Mouse (Mus musculus): Measurements from ENCODE around the gene Ipo13. TPM values are rescaled to one million over a fixed set of nuclear protein-coding genes. Genes with fewer than 3 reads are reported as not detected.

Gene Ipo13
- polyA plus RNA-seq, 1 experiment from 2014 or later = 40.3 TPM

GRCm38 (mm10) chr4:117891738-117892161, 23.0 kb downstream of the Ipo13 start, which contains the start of gene Dph2:
Dph2 (minus strand) TSS chr4:117892032.
- no peaks in the 10 kb centered on the region for H3K9me3 ChIP-seq
- peak within 1 kb of the TSS; percentile 85 for H3K4me2 ChIP-seq
- H3K27ac ChIP-seq = no peak within 1 kb of the TSS
- peak within 1 kb of the TSS; percentile 62 for H3K9ac ChIP-seq (replicated peaks)
- peaks cover 45% of the 10 kb centered on the region for H3K36me3 ChIP-seq
- H3K4me3 ChIP-seq (replicated peaks) = peak within 1 kb of the TSS; percentile 77
- peak; percentile 78 for ATAC-seq (ENCODE audit: insufficient number of reproducible peaks, insufficient read depth, low FRiP score, low TSS enrichment, low read depth)
- H3K27me3 ChIP-seq = no peaks in the 10 kb centered on the region
- H3K4me1 ChIP-seq (replicated peaks) = peaks cover 14% of the 10 kb centered on the region
- under 1% methylated on average over 21 of the region's 21 CpGs for WGBS

- H3K27me3 ChIP-seq = no peaks in the 10 kb centered on the region
- H3K4me1 ChIP-seq (replicated peaks) = peaks cover 24% of the 10 kb centered on the region
- peak overlapping the region; percentile 85 for H3K4me2 ChIP-seq
- 86% methylated on average over 8 of the region's 8 CpGs for WGBS
- H3K9me3 ChIP-seq = no peaks in the 10 kb centered on the region
- H3K36me3 ChIP-seq = peaks cover 35% of the 10 kb centered on the region
- H3K4me3 ChIP-seq (replicated peaks) = peak overlapping the region; percentile 77
- no peak overlapping the region for H3K27ac ChIP-seq
- 0 out of 2 replicates have a peak overlapping the region, but pooled peaks have one; percentile 62 for H3K9ac ChIP-seq (replicated peaks)
- ATAC-seq (ENCODE audit: insufficient number of reproducible peaks, insufficient read depth, low FRiP score, low TSS enrichment, low read depth) = no peak
Observed at GRCm38 (mm10) chr4:117890750-117891149, 24.0 kb downstream of the Ipo13 start.

- Histone ChIP-seq H3K4me3 (replicated peaks) (no peak overlapping the region), H3K36me3 (peaks cover 35% of the 10 kb centered on the region), H3K4me1 (replicated peaks) (peaks cover 24% of the 10 kb centered on the region), H3K27ac (no peak overlapping the region), H3K9ac (replicated peaks) (no peak overlapping the region), H3K9me3 (no peaks in the 10 kb centered on the region), H3K4me2 (no peak overlapping the region), H3K27me3 (no peaks in the 10 kb centered on the region)
- WGBS = 88% methylated on average over 14 of the region's 14 CpGs
- no peak for ATAC-seq (ENCODE audit: insufficient number of reproducible peaks, insufficient read depth, low FRiP score, low TSS enrichment, low read depth)
Observed at GRCm38 (mm10) chr4:117890031-117890430, 24.8 kb downstream of the Ipo13 start.

GRCm38 (mm10) chr4:117889471-117889870, 25.3 kb downstream of the Ipo13 start:
- no peaks in the 10 kb centered on the region for H3K9me3 ChIP-seq
- H3K4me2 ChIP-seq = no peak overlapping the region
- no peak overlapping the region for H3K4me3 ChIP-seq (replicated peaks)
- 91% methylated on average over 15 of the region's 15 CpGs for WGBS
- no peak overlapping the region for H3K27ac ChIP-seq
- no peak overlapping the region for H3K9ac ChIP-seq (replicated peaks)
- peaks cover 35% of the 10 kb centered on the region for H3K36me3 ChIP-seq
- ATAC-seq (ENCODE audit: insufficient number of reproducible peaks, insufficient read depth, low FRiP score, low TSS enrichment, low read depth) = no peak
- no peaks in the 10 kb centered on the region for H3K27me3 ChIP-seq
- H3K4me1 ChIP-seq (replicated peaks) = peaks cover 24% of the 10 kb centered on the region

GRCm38 (mm10) chr4:117887920-117888319, 26.9 kb downstream of the Ipo13 start:
- no peaks in the 10 kb centered on the region for H3K27me3 ChIP-seq
- 72% methylated on average over 2 of the region's 2 CpGs for WGBS
- no peak overlapping the region for H3K27ac ChIP-seq
- peaks cover 32% of the 10 kb centered on the region for H3K36me3 ChIP-seq
- H3K4me3 ChIP-seq (replicated peaks) = no peak overlapping the region; the same call in 1 of the 2 replicates
- H3K4me2 ChIP-seq = peak overlapping the region; percentile 90
- ATAC-seq (ENCODE audit: insufficient number of reproducible peaks, insufficient read depth, low FRiP score, low TSS enrichment, low read depth) = no peak
- no peak overlapping the region for H3K9ac ChIP-seq (replicated peaks)
- H3K9me3 ChIP-seq = no peaks in the 10 kb centered on the region
- H3K4me1 ChIP-seq (replicated peaks) = peaks cover 33% of the 10 kb centered on the region

- WGBS = 0% methylated on average over 37 of the region's 37 CpGs
- H3K36me3 ChIP-seq = peaks cover 32% of the 10 kb centered on the region
- H3K9ac ChIP-seq (replicated peaks) = peak within 1 kb of the TSS; percentile 76
- H3K4me3 ChIP-seq (replicated peaks) = peak within 1 kb of the TSS; percentile 90
- no peaks in the 10 kb centered on the region for H3K27me3 ChIP-seq
- no peaks in the 10 kb centered on the region for H3K9me3 ChIP-seq
- 0 out of 2 replicates have a peak within 1 kb of the TSS, but pooled peaks have one; percentile 53 for H3K27ac ChIP-seq
- ATAC-seq (ENCODE audit: insufficient number of reproducible peaks, insufficient read depth, low FRiP score, low TSS enrichment, low read depth) = peak; percentile 82
- peak within 1 kb of the TSS; percentile 90 for H3K4me2 ChIP-seq
- H3K4me1 ChIP-seq (replicated peaks) = peaks cover 37% of the 10 kb centered on the region
Observed at GRCm38 (mm10) chr4:117887133-117887532, 27.7 kb downstream of the Ipo13 start, which contains the start of gene Atp6v0b. Atp6v0b (minus strand) TSS chr4:117887333.

- Histone ChIP-seq H3K9ac (replicated peaks) (peak overlapping the region; percentile 76), H3K9me3 (no peaks in the 10 kb centered on the region), H3K36me3 (peaks cover 33% of the 10 kb centered on the region), H3K27ac (0 out of 2 replicates have a peak overlapping the region, but pooled peaks have one; percentile 53), H3K4me2 (peak overlapping the region; percentile 90), H3K4me3 (replicated peaks) (peak overlapping the region; percentile 90), H3K4me1 (replicated peaks) (peaks cover 40% of the 10 kb centered on the region), H3K27me3 (no peaks in the 10 kb centered on the region)
- no peak for ATAC-seq (ENCODE audit: insufficient number of reproducible peaks, insufficient read depth, low FRiP score, low TSS enrichment, low read depth)
- 3% methylated on average over 24 of the region's 24 CpGs for WGBS
Observed at GRCm38 (mm10) chr4:117886644-117887043, 28.2 kb downstream of the Ipo13 start.

GRCm38 (mm10) chr4:117885994-117886393, 28.8 kb downstream of the Ipo13 start:
- peak overlapping the region; percentile 90 for H3K4me2 ChIP-seq
- H3K27ac ChIP-seq = no peak overlapping the region
- no peaks in the 10 kb centered on the region for H3K27me3 ChIP-seq
- H3K9ac ChIP-seq (replicated peaks) = no peak overlapping the region; the same call in 1 of the 2 replicates
- peak overlapping the region; percentile 90 for H3K4me3 ChIP-seq (replicated peaks)
- no peak for ATAC-seq (ENCODE audit: insufficient number of reproducible peaks, insufficient read depth, low FRiP score, low TSS enrichment, low read depth)
- no peaks in the 10 kb centered on the region for H3K9me3 ChIP-seq
- H3K36me3 ChIP-seq = peaks cover 40% of the 10 kb centered on the region
- WGBS = 84% methylated on average over 9 of the region's 9 CpGs
- H3K4me1 ChIP-seq (replicated peaks) = peaks cover 39% of the 10 kb centered on the region

- H3K4me3 ChIP-seq (replicated peaks) = no peak overlapping the region
- H3K36me3 ChIP-seq = peaks cover 47% of the 10 kb centered on the region
- 93% methylated on average over 10 of the region's 10 CpGs for whole genome bisulfite sequencing
- no peak overlapping the region for H3K9ac ChIP-seq (replicated peaks)
- H3K9me3 ChIP-seq = no peaks in the 10 kb centered on the region
- no peaks in the 10 kb centered on the region for H3K27me3 ChIP-seq
- H3K27ac ChIP-seq = no peak overlapping the region
- H3K4me2 ChIP-seq = no peak overlapping the region
- no peak for ATAC-seq (ENCODE audit: insufficient number of reproducible peaks, insufficient read depth, low FRiP score, low TSS enrichment, low read depth)
- H3K4me1 ChIP-seq (replicated peaks) = peaks cover 35% of the 10 kb centered on the region
Observed at GRCm38 (mm10) chr4:117885093-117885492, 29.7 kb downstream of the Ipo13 start.

- Histone ChIP-seq H3K4me3 (replicated peaks) (peak overlapping the region; percentile 84), H3K4me1 (replicated peaks) (peaks cover 35% of the 10 kb centered on the region), H3K36me3 (peaks cover 47% of the 10 kb centered on the region)
Observed at GRCm38 (mm10) chr4:117884146-117884545, 30.7 kb downstream of the Ipo13 start.

GRCm38 (mm10) chr4:117882701-117883691, 31.8 kb downstream of the Ipo13 start, which contains the start of gene B4galt2:
B4galt2 (minus strand) TSS chr4:117883487.
- ATAC-seq (ENCODE audit: insufficient number of reproducible peaks, insufficient read depth, low FRiP score, low TSS enrichment, low read depth) = peak; percentile 53
- WGBS = 1% methylated on average over 80 of the region's 103 CpGs
- H3K4me3 ChIP-seq (replicated peaks) = peak within 1 kb of the TSS; percentile 84
- H3K4me2 ChIP-seq = peak within 1 kb of the TSS; percentile 86
- no peaks in the 10 kb centered on the region for H3K27me3 ChIP-seq
- H3K27ac ChIP-seq = peak within 1 kb of the TSS; percentile 83
- H3K9ac ChIP-seq (replicated peaks) = peak within 1 kb of the TSS; percentile 95
- no peaks in the 10 kb centered on the region for H3K9me3 ChIP-seq
- peaks cover 51% of the 10 kb centered on the region for H3K36me3 ChIP-seq
- peaks cover 35% of the 10 kb centered on the region for H3K4me1 ChIP-seq (replicated peaks)

More at GRCm38 (mm10) chr4:117884146-117884545, 30.7 kb downstream of the Ipo13 start:
- H3K4me2 ChIP-seq = peak overlapping the region; percentile 86
- no peak for ATAC-seq (ENCODE audit: insufficient number of reproducible peaks, insufficient read depth, low FRiP score, low TSS enrichment, low read depth)
- H3K27me3 ChIP-seq = no peaks in the 10 kb centered on the region
- 92% methylated on average over 1 of the region's 1 CpGs for WGBS
- H3K27ac ChIP-seq = no peak overlapping the region
- H3K9me3 ChIP-seq = no peaks in the 10 kb centered on the region
- H3K9ac ChIP-seq (replicated peaks) = peak overlapping the region; percentile 95; the same call in 1 of the 2 replicates
